ENCODE assay signal across 8 mouse cellular contexts in genomic region chr13:5603905-5604596, GRCm38 (mm10).
A peak's percentile ranks its signal among the peaks of the same experiment; 100 is the strongest.
DNase-seq lines count a peak whose midpoint lies in the region; ATAC-seq lines count a peak whose summit lies in the region.

No protein-coding gene starts in this region.

- DNase-seq in kidney, adult 18-20 months: peak; percentile 9
- no peak for DNase-seq in kidney, postnatal 4 days
- peak; percentile 76 for DNase-seq in Muller cell, postnatal 12 days (ENCODE audit: inconsistent ontology term)
- DNase-seq in fibroblast of lung, adult 2 months (ENCODE audit: low read depth): peak; percentile 40
- DNase-seq in kidney, postnatal 36 days: peak; percentile 15 to 77
- no peak for DNase-seq in neural tube, embryonic 10.5 days (ENCODE audit: extremely low spot score, low spot score)
- no peak for DNase-seq in urinary bladder, postnatal 36 days (ENCODE audit: low spot score in 2 of 2)

- no peak for ATAC-seq in activated CD4-positive, CD25-positive, alpha-beta regulatory T cell, adult 4 months

Comparison
In these comparisons a context has a peak if more than half of its experiments do, and no peak if none do; other contexts are left out.
1. DNase-seq: peak in kidney, adult 18-20 months (single experiment), Muller cell, postnatal 12 days (single experiment), fibroblast of lung, adult 2 months (single experiment) and kidney, postnatal 36 days (2 of 2); none in kidney, postnatal 4 days (0 of 2), neural tube, embryonic 10.5 days (single experiment) and urinary bladder, postnatal 36 days (0 of 2).